Mouse (Mus musculus): Measurements from ENCODE around the gene Bex3. TPM values are rescaled to one million over a fixed set of nuclear protein-coding genes. Genes with fewer than 3 reads are reported as not detected.
"Not testable (repeated sequence)": the region's sequence is repeated elsewhere in the genome, so short reads cannot be mapped to it uniquely, and the experiment has no call there.

Bex3 gene
- 662 and 667 TPM in 2 replicates for polyA plus RNA-seq (2014; fragmentation: Nextera tagmentation; extraction: Ambion mirVana)

DNA sequence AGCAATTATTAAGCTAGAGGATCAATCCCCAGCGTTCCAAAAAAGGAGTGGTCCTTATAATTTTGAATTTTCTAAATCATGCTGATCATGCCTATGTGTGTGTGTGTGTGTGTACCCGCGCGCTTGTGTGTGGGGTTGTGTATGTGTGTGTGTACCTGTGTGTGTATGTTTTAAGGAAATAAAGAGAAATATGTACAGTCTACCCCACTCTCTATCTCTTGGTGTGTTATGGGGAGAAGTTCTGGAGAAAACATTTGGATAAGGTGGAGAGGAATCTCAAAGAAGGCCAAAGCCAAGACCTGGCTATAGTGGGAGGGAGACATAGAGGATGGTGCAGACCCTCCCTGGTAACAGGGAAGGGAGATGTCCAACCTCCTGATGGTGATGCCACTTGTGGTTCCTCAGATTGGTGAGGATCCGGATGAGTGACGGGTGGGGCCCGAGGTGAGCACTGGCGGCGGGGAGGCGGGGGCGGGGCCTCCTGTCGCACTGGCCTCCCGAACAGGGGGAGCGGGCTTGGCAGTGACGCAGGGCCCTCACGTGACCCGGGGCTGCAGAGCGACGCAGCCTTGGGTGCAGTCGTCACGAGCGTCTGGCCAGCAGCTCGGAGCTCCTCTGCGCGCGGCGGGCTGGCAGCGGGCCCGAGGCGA lies at the start of gene Bex3:
Gene Bex3, plus strand, starts transcription at position 511 of the 650 bp plus-strand sequence.
- H3K27ac ChIP-seq (ENCODE audit: low read depth, low read length); H3K36me3 ChIP-seq (ENCODE audit: control insufficient read depth, insufficient read depth, low read length); H3K9me3 ChIP-seq (ENCODE audit: control insufficient read depth, low read length); DNase-seq (ENCODE audit: low spot score); H3K27me3 ChIP-seq (ENCODE audit: control insufficient read depth, insufficient read depth, low read length); H3K4me1 ChIP-seq (replicated peaks; ENCODE audit: control insufficient read depth, insufficient read depth, low read length): not testable (repeated sequence)
- peak within 1 kb of the TSS; percentile 37 for H3K9ac ChIP-seq (ENCODE audit: low read length)
- peak within 1 kb of the TSS; percentile 36 for H3K4me3 ChIP-seq (ENCODE audit: low read depth, low read length)
- ATAC-seq (replicated peaks; ENCODE audit: low FRiP score), result peak; percentile 98
- peak within 1 kb of the TSS; percentile 42; the same call in 1 of the 2 replicates for H3K4me2 ChIP-seq (ENCODE audit: low read depth, low read length, severe bottlenecking)
- WGBS, result 68% methylated on average over 4 of the region's 30 CpGs

DNA sequence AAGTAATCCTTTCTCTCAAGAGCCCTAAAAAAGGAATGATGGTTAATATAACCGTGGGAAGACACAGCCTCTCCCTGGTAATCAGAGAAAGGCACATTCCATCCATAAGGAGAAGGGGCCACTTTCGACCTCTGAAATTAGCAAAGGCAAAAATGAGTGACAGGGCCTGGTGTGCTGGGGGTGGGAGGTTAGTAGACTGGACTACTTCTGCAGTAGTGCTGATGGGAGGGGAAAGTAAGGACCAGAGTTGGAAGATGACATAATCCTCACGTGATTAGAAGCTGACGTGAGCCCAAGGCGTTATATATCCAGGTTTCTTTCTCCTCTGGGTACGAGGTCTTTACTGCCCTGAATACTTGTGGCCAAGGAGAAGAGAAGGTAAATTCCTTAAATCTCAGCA lies 46.3 kb upstream of the Bex3 start:
- no peaks in the 10 kb centered on the region for H3K4me1 ChIP-seq (replicated peaks; ENCODE audit: control insufficient read depth, insufficient read depth, low read length)
- H3K27ac ChIP-seq (ENCODE audit: low read depth, low read length), result no peak overlapping the region
- ATAC-seq (replicated peaks; ENCODE audit: low FRiP score), result no peak
- no peaks in the 10 kb centered on the region for H3K9me3 ChIP-seq (ENCODE audit: control insufficient read depth, low read length)
- no peak overlapping the region for H3K4me3 ChIP-seq (ENCODE audit: low read depth, low read length)
- no peak for DNase-seq (ENCODE audit: low spot score)
- no peaks in the 10 kb centered on the region for H3K27me3 ChIP-seq (ENCODE audit: control insufficient read depth, insufficient read depth, low read length)
- H3K9ac ChIP-seq (ENCODE audit: low read length), result no peak overlapping the region
- no peak overlapping the region for H3K4me2 ChIP-seq (ENCODE audit: low read depth, low read length, severe bottlenecking)
- H3K36me3 ChIP-seq (ENCODE audit: control insufficient read depth, insufficient read depth, low read length), result no peaks in the 10 kb centered on the region
- WGBS, result 78% methylated on average over 6 of the region's 6 CpGs

- H3K9ac ChIP-seq (ENCODE audit: low read length), result no peak overlapping the region
- H3K4me3 ChIP-seq (ENCODE audit: low read depth, low read length), result no peak overlapping the region
- no peaks in the 10 kb centered on the region; the same call in 1 of the 2 replicates for H3K27me3 ChIP-seq (ENCODE audit: control insufficient read depth, insufficient read depth, low read length)
- no peaks in the 10 kb centered on the region for H3K36me3 ChIP-seq (ENCODE audit: control insufficient read depth, insufficient read depth, low read length)
- no peak overlapping the region for H3K27ac ChIP-seq (ENCODE audit: low read depth, low read length)
- H3K4me2 ChIP-seq (ENCODE audit: low read depth, low read length, severe bottlenecking), result no peak overlapping the region
- ATAC-seq (replicated peaks; ENCODE audit: low FRiP score) (no peak), DNase-seq (ENCODE audit: low spot score) (no peak)
- 86% methylated on average over 5 of the region's 5 CpGs for WGBS
- H3K4me1 ChIP-seq (replicated peaks; ENCODE audit: control insufficient read depth, insufficient read depth, low read length), result no peaks in the 10 kb centered on the region
- H3K9me3 ChIP-seq (ENCODE audit: control insufficient read depth, low read length), result no peaks in the 10 kb centered on the region
Observed at GRCm38 (mm10) chrX:136227768-136228167, 42.3 kb upstream of the Bex3 start.

GRCm38 (mm10) chrX:136238118-136238517 lies 31.9 kb upstream of the Bex3 start:
- Histone ChIP-seq H3K36me3 (ENCODE audit: control insufficient read depth, insufficient read depth, low read length) (no peaks in the 10 kb centered on the region), H3K4me2 (ENCODE audit: low read depth, low read length, severe bottlenecking) (no peak overlapping the region), H3K9ac (ENCODE audit: low read length) (no peak overlapping the region), H3K4me3 (ENCODE audit: low read depth, low read length) (no peak overlapping the region), H3K4me1 (replicated peaks; ENCODE audit: control insufficient read depth, insufficient read depth, low read length) (no peaks in the 10 kb centered on the region), H3K27ac (ENCODE audit: low read depth, low read length) (no peak overlapping the region), H3K9me3 (ENCODE audit: control insufficient read depth, low read length) (no peaks in the 10 kb centered on the region), H3K27me3 (ENCODE audit: control insufficient read depth, insufficient read depth, low read length) (no peaks in the 10 kb centered on the region)
- WGBS, result 53% methylated on average over 3 of the region's 3 CpGs
- ATAC-seq (replicated peaks; ENCODE audit: low FRiP score), result no peak
- no peak for DNase-seq (ENCODE audit: low spot score)

GRCm38 (mm10) chrX:136243181-136243580 lies 26.9 kb upstream of the Bex3 start:
- 90% methylated on average over 2 of the region's 2 CpGs for WGBS
- no peak for DNase-seq (ENCODE audit: low spot score)
- no peak overlapping the region for H3K4me3 ChIP-seq (ENCODE audit: low read depth, low read length)
- H3K9me3 ChIP-seq (ENCODE audit: control insufficient read depth, low read length), result no peaks in the 10 kb centered on the region
- H3K36me3 ChIP-seq (ENCODE audit: control insufficient read depth, insufficient read depth, low read length), result no peaks in the 10 kb centered on the region
- no peaks in the 10 kb centered on the region for H3K27me3 ChIP-seq (ENCODE audit: control insufficient read depth, insufficient read depth, low read length)
- H3K9ac ChIP-seq (ENCODE audit: low read length), result no peak overlapping the region
- no peaks in the 10 kb centered on the region for H3K4me1 ChIP-seq (replicated peaks; ENCODE audit: control insufficient read depth, insufficient read depth, low read length)
- H3K4me2 ChIP-seq (ENCODE audit: low read depth, low read length, severe bottlenecking), result no peak overlapping the region
- no peak for ATAC-seq (replicated peaks; ENCODE audit: low FRiP score)
- no peak overlapping the region for H3K27ac ChIP-seq (ENCODE audit: low read depth, low read length)

GRCm38 (mm10) chrX:136244574-136245229 lies 25.4 kb upstream of the Bex3 start, which contains the start of gene Tceal9:
Tceal9 (plus strand) TSS chrX:136245079.
- Histone ChIP-seq H3K4me2 (ENCODE audit: low read depth, low read length, severe bottlenecking) (peak within 1 kb of the TSS; percentile 51), H3K4me1 (replicated peaks; ENCODE audit: control insufficient read depth, insufficient read depth, low read length) (no peaks in the 10 kb centered on the region), H3K27me3 (ENCODE audit: control insufficient read depth, insufficient read depth, low read length) (no peaks in the 10 kb centered on the region), H3K9ac (ENCODE audit: low read length) (peak within 1 kb of the TSS; percentile 74), H3K4me3 (ENCODE audit: low read depth, low read length) (peak within 1 kb of the TSS; percentile 54), H3K36me3 (ENCODE audit: control insufficient read depth, insufficient read depth, low read length) (no peaks in the 10 kb centered on the region), H3K27ac (ENCODE audit: low read depth, low read length) (0 out of 2 replicates have a peak within 1 kb of the TSS, but pooled peaks have one; percentile 13), H3K9me3 (ENCODE audit: control insufficient read depth, low read length) (no peaks in the 10 kb centered on the region)
- 23% methylated on average over 20 of the region's 20 CpGs for WGBS
- DNase-seq (ENCODE audit: low spot score), result peak; percentile 86
- ATAC-seq (replicated peaks; ENCODE audit: low FRiP score), result peak; percentile 93

GRCm38 (mm10) chrX:136245521-136246071 lies 24.5 kb upstream of the Bex3 start:
- DNase-seq (ENCODE audit: low spot score) (peak; percentile 63), ATAC-seq (replicated peaks; ENCODE audit: low FRiP score) (peak; percentile 74)
- Histone ChIP-seq H3K4me1 (replicated peaks; ENCODE audit: control insufficient read depth, insufficient read depth, low read length) (no peaks in the 10 kb centered on the region), H3K4me2 (ENCODE audit: low read depth, low read length, severe bottlenecking) (peak overlapping the region; percentile 51), H3K27ac (ENCODE audit: low read depth, low read length) (0 out of 2 replicates have a peak overlapping the region, but pooled peaks have one; percentile 13), H3K27me3 (ENCODE audit: control insufficient read depth, insufficient read depth, low read length) (no peaks in the 10 kb centered on the region), H3K36me3 (ENCODE audit: control insufficient read depth, insufficient read depth, low read length) (no peaks in the 10 kb centered on the region), H3K9ac (ENCODE audit: low read length) (peak overlapping the region; percentile 74), H3K4me3 (ENCODE audit: low read depth, low read length) (peak overlapping the region; percentile 54), H3K9me3 (ENCODE audit: control insufficient read depth, low read length) (no peaks in the 10 kb centered on the region)
- WGBS, result 15% methylated on average over 12 of the region's 15 CpGs

- no peaks in the 10 kb centered on the region for H3K36me3 ChIP-seq (ENCODE audit: control insufficient read depth, insufficient read depth, low read length)
- 88% methylated on average over 6 of the region's 6 CpGs for WGBS
Observed at GRCm38 (mm10) chrX:136248811-136249210, 21.2 kb upstream of the Bex3 start.

More at GRCm38 (mm10) chrX:136248811-136249210, 21.2 kb upstream of the Bex3 start:
- no peak for DNase-seq (ENCODE audit: low spot score)
- H3K27ac ChIP-seq (ENCODE audit: low read depth, low read length), result no peak overlapping the region
- ATAC-seq (replicated peaks; ENCODE audit: low FRiP score), result no peak
- no peaks in the 10 kb centered on the region for H3K27me3 ChIP-seq (ENCODE audit: control insufficient read depth, insufficient read depth, low read length)
- no peak overlapping the region for H3K4me2 ChIP-seq (ENCODE audit: low read depth, low read length, severe bottlenecking)
- no peaks in the 10 kb centered on the region for H3K9me3 ChIP-seq (ENCODE audit: control insufficient read depth, low read length)
- no peaks in the 10 kb centered on the region for H3K4me1 ChIP-seq (replicated peaks; ENCODE audit: control insufficient read depth, insufficient read depth, low read length)
- H3K4me3 ChIP-seq (ENCODE audit: low read depth, low read length), result no peak overlapping the region
- H3K9ac ChIP-seq (ENCODE audit: low read length), result no peak overlapping the region
